Mouse (Mus musculus) heart, embryonic 13.5 days (tissue): ENCODE results near the gene Kmo. TPM values are rescaled to one million over a fixed set of nuclear protein-coding genes. Genes with fewer than 3 reads are reported as not detected.

Experiments used
- ATAC-seq: fragments of 200-750 bp; cut with Nextera tagmentation; 2 replicates; pipeline ENCODE4 v1.8.0; 2017; ENCODE audit warnings: moderate TSS enrichment; ENCODE audit not compliant: insufficient number of reproducible peaks, low FRiP score, low TSS enrichment; ENCODE audit errors: extremely low read depth
- H3K27ac ChIP-seq: fragments of 300-500 bp; sonication (generic); replicated peaks from 2 replicates; pipeline ENCODE4 v1.5.1; 2015; ENCODE audit warnings: moderate library complexity, mild to moderate bottlenecking, inconsistent platforms
- H3K27me3 ChIP-seq: fragments of 300-500 bp; sonication (generic); replicated peaks from 2 replicates; pipeline ENCODE4 v1.6.1; 2015; ENCODE audit warnings: mild to moderate bottlenecking, inconsistent platforms
- H3K36me3 ChIP-seq: fragments of 300-500 bp; sonication (generic); 2 replicates; pipeline ENCODE4 v1.6.1; 2015; ENCODE audit warnings: mild to moderate bottlenecking, inconsistent platforms
- H3K4me1 ChIP-seq: fragments of 300-500 bp; sonication (generic); 2 replicates; pipeline ENCODE4 v1.6.1; 2015; ENCODE audit warnings: inconsistent platforms
- H3K4me2 ChIP-seq: fragments of 300-500 bp; sonication (generic); 2 replicates; pipeline ENCODE4 v1.6.1; 2015; ENCODE audit warnings: inconsistent platforms, mild to moderate bottlenecking, moderate library complexity
- H3K4me3 ChIP-seq: fragments of 300-500 bp; sonication (generic); 2 replicates; pipeline ENCODE4 v1.5.1; 2015; ENCODE audit warnings: moderate library complexity, mild to moderate bottlenecking, inconsistent platforms
- H3K9ac ChIP-seq: fragments of 300-500 bp; sonication (generic); 2 replicates; pipeline ENCODE4 v1.6.1; 2015; ENCODE audit warnings: inconsistent platforms, mild to moderate bottlenecking, moderate library complexity
- H3K9me3 ChIP-seq: fragments of 300-500 bp; sonication (generic); 2 replicates; pipeline ENCODE4 v1.6.1; 2016; ENCODE audit warnings: inconsistent platforms
- WGBS: fragments of 180-500 bp; shearing (Covaris S2); methylation state at CpG from one replicate; pipeline ENCODE4 v1.1.7; 2015; ENCODE audit warnings: mixed read lengths; 5-methylcytosine and 5-hydroxymethylcytosine counted together
- polyA plus RNA-seq: library from polyadenylated mRNA; unstranded; fragments of >200 nt; fragmentation: Nextera tagmentation; extraction: Ambion mirVana; gene quantifications from 2 replicates; pipeline ENCODE4 v1.2.1, GENCODE M21; 2015

Gene Kmo
- polyA plus RNA-seq, 1 experiment from 2014 or later = 0.07 TPM

- no peak overlapping the region for H3K9ac ChIP-seq
- no peaks in the 10 kb centered on the region for H3K9me3 ChIP-seq
- H3K36me3 ChIP-seq = no peaks in the 10 kb centered on the region
- WGBS = 57% methylated on average over 4 of the region's 4 CpGs
- ATAC-seq = no peak
- no peaks in the 10 kb centered on the region for H3K27me3 ChIP-seq
- no peak overlapping the region for H3K4me3 ChIP-seq
- no peak overlapping the region for H3K27ac ChIP-seq
- peaks cover 13% of the 10 kb centered on the region for H3K4me1 ChIP-seq
- no peak overlapping the region for H3K4me2 ChIP-seq
These were observed 81.0 kb downstream of the Kmo start for GRCm38 (mm10) chr1:175701145-175701544.

DNA sequence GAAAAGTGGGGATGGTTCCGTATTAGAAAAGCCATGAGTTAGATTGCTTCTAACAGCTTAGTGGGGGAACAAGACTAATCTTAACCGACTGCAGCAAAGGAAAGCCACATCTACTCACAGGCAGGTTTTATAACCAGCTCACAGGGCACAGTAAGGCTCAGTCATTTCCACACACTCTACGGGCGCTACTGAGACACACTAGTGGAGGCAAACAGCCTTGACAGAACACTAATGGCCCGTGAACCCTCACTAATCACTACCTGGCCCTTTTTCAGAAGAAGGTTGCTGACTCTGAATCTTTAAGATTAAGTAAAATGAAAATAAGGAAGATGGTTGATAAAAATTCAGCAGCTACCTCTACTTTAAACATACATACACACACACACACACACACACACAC lies 87.4 kb downstream of the Kmo start:
- WGBS = 76% methylated on average over 5 of the region's 5 CpGs
- Histone ChIP-seq H3K9ac (no peak overlapping the region), H3K4me3 (no peak overlapping the region), H3K27ac (no peak overlapping the region), H3K9me3 (no peaks in the 10 kb centered on the region), H3K27me3 (no peaks in the 10 kb centered on the region), H3K4me2 (no peak overlapping the region), H3K36me3 (no peaks in the 10 kb centered on the region), H3K4me1 (peaks cover 5% of the 10 kb centered on the region)
- no peak for ATAC-seq

DNA sequence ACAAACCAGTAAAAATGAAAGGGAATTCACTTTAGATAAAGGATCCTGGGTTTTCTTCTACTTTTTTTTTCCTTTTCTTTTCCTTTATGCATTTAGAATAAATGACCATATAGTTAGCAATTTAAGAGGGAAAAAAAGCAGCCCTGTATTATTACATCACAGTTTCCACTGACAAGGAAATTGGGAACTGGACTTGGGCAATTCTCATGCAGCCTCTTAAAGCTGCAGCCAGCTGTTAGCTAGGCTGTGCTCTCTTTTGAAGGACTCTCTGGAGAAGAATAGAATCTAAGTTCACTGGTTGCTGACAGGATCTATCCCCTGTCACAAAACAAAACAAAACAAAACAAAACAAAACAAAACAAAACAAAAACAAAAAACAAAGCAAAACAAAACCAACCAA lies 87.8 kb downstream of the Kmo start:
- peaks cover 6% of the 10 kb centered on the region for H3K4me1 ChIP-seq
- H3K27me3 ChIP-seq = no peaks in the 10 kb centered on the region
- no peak overlapping the region for H3K4me2 ChIP-seq
- H3K4me3 ChIP-seq = no peak overlapping the region
- ATAC-seq = no peak
- H3K36me3 ChIP-seq = no peaks in the 10 kb centered on the region
- H3K9me3 ChIP-seq = no peaks in the 10 kb centered on the region
- H3K9ac ChIP-seq = no peak overlapping the region
- no peak overlapping the region for H3K27ac ChIP-seq

Other genes with a start within 250 kb of the Kmo start
- gene Rgs7, start 127.9 kb upstream of the Kmo start, polyA plus RNA-seq = 0.53 and 1.1 TPM in 2 replicates
- 211 and 247 TPM in 2 replicates for gene Fh1, start 5.3 kb downstream of the Kmo start, polyA plus RNA-seq
- gene Opn3, start 72.4 kb downstream of the Kmo start, polyA plus RNA-seq = 10.9 and 14.5 TPM in 2 replicates
- gene Chml, start 72.5 kb downstream of the Kmo start, polyA plus RNA-seq = 3.5 and 3.7 TPM in 2 replicates
- gene Wdr64, start 78.2 kb downstream of the Kmo start, polyA plus RNA-seq = not detected in 2 replicates